Mouse (Mus musculus): ENCODE measurements around the gene Nr6a1. TPM values are rescaled to one million over a fixed set of nuclear protein-coding genes. Genes with fewer than 3 reads are reported as not detected.
A peak's percentile ranks its signal among the peaks of the same experiment; 100 is the strongest.

The Nr6a1 gene
- polyA plus RNA-seq, 1 experiment from 2014 or later: 3.3 TPM

- Histone ChIP-seq H3K9ac (replicated peaks; ENCODE audit: low read depth, low read length) (no peak overlapping the region), H3K4me3 (ENCODE audit: low read depth, low read length) (no peak overlapping the region), H3K27me3 (ENCODE audit: control insufficient read depth, insufficient read depth, low read length) (no peaks in the 10 kb centered on the region), H3K9me3 (ENCODE audit: control insufficient read depth, low read length) (no peaks in the 10 kb centered on the region), H3K4me1 (ENCODE audit: control insufficient read depth, insufficient read depth, low read length) (no peaks in the 10 kb centered on the region), H3K4me2 (ENCODE audit: low read depth, low read length) (no peak overlapping the region), H3K36me3 (ENCODE audit: control insufficient read depth, insufficient read depth, low read length) (no peaks in the 10 kb centered on the region), H3K27ac (ENCODE audit: low read depth, low read length) (no peak overlapping the region)
- ATAC-seq (ENCODE audit: low read depth): peak; percentile 65; the same call in 1 of the 2 replicates
- WGBS: 62% methylated on average over 4 of the region's 4 CpGs
These were observed 63.5 kb downstream of the Nr6a1 start for GRCm38 (mm10) chr2:38864011-38864410.

DNA sequence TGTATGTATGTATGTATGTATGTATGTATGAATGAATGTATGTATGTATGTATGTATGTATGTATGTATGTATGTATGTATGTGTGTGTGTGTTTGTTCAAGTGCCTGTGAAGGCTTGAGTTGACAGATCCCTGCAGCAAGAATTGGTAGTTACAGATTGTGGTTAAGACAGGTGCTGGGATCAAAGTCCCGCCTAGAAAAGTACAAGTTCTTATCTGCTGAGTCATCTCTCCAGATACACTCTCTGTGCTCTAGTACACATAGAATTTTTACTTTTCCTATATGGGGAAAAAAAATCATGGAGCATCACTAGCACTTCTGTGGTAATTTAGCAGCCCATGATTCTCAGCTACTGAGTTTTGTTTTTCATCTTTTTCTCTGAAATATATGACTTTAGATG lies 75.7 kb downstream of the Nr6a1 start:
- H3K9ac ChIP-seq (replicated peaks; ENCODE audit: low read depth, low read length): no peak overlapping the region
- H3K36me3 ChIP-seq (ENCODE audit: control insufficient read depth, insufficient read depth, low read length): 0 out of 2 replicates have a peak, but pooled peaks cover 3% of the 10 kb centered on the region
- no peaks in the 10 kb centered on the region for H3K4me1 ChIP-seq (ENCODE audit: control insufficient read depth, insufficient read depth, low read length)
- 91% methylated on average over 1 of the region's 1 CpGs for WGBS
- ATAC-seq (ENCODE audit: low read depth): no peak
- no peaks in the 10 kb centered on the region for H3K9me3 ChIP-seq (ENCODE audit: control insufficient read depth, low read length)
- H3K4me3 ChIP-seq (ENCODE audit: low read depth, low read length): no peak overlapping the region
- H3K4me2 ChIP-seq (ENCODE audit: low read depth, low read length): no peak overlapping the region
- no peak overlapping the region for H3K27ac ChIP-seq (ENCODE audit: low read depth, low read length)
- no peaks in the 10 kb centered on the region for H3K27me3 ChIP-seq (ENCODE audit: control insufficient read depth, insufficient read depth, low read length)

DNA sequence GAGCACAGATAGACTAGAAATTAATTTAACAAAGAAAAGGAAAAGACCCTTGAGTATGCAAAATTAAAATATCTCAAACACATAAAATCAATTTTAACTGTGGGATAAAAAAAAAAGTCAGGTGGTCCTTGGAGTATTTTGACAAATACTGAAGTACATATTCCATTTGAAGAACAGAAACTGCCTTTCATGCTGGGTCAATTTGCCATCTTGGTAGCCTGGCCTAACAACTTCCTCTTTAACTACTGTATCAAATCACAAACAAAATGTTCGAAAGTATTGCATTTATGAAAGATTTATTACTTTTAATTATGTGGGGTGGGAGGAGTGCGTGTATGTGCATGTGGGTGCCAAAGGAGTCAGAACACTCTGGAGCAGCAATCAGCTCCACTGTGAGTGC lies 81.2 kb downstream of the Nr6a1 start:
- ATAC-seq (ENCODE audit: low read depth): no peak
- no peak overlapping the region for H3K9ac ChIP-seq (replicated peaks; ENCODE audit: low read depth, low read length)
- no peak overlapping the region for H3K4me2 ChIP-seq (ENCODE audit: low read depth, low read length)
- no peak overlapping the region for H3K4me3 ChIP-seq (ENCODE audit: low read depth, low read length)
- 0 out of 2 replicates have a peak, but pooled peaks cover 3% of the 10 kb centered on the region for H3K36me3 ChIP-seq (ENCODE audit: control insufficient read depth, insufficient read depth, low read length)
- H3K4me1 ChIP-seq (ENCODE audit: control insufficient read depth, insufficient read depth, low read length): no peaks in the 10 kb centered on the region
- H3K27me3 ChIP-seq (ENCODE audit: control insufficient read depth, insufficient read depth, low read length): no peaks in the 10 kb centered on the region
- no peak overlapping the region for H3K27ac ChIP-seq (ENCODE audit: low read depth, low read length)
- WGBS: 69% methylated on average over 2 of the region's 2 CpGs
- H3K9me3 ChIP-seq (ENCODE audit: control insufficient read depth, low read length): no peaks in the 10 kb centered on the region

DNA sequence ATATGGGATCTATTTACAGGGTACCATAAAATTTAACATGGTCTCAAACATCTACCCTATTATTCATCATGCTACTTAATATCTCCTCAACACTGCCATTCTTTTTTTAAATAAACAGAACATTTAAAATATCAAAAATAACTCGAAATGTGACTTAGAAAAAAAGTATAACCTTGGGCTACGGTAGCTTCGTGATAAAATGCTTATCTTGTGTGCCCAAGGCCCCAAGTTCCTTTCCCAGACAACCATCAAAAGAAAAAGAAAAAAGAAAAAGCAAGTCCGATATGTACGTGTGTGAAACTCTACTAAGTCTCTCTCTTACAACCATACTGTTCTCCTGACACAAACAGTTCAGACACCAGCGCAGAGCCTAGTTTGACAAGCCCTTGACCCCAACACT lies 92.0 kb downstream of the Nr6a1 start:
- no peak overlapping the region for H3K9ac ChIP-seq (replicated peaks; ENCODE audit: low read depth, low read length)
- H3K4me2 ChIP-seq (ENCODE audit: low read depth, low read length): no peak overlapping the region
- H3K27ac ChIP-seq (ENCODE audit: low read depth, low read length): no peak overlapping the region
- no peaks in the 10 kb centered on the region for H3K36me3 ChIP-seq (ENCODE audit: control insufficient read depth, insufficient read depth, low read length)
- ATAC-seq (ENCODE audit: low read depth): no peak
- no peak overlapping the region for H3K4me3 ChIP-seq (ENCODE audit: low read depth, low read length)
- H3K27me3 ChIP-seq (ENCODE audit: control insufficient read depth, insufficient read depth, low read length): no peaks in the 10 kb centered on the region
- no peaks in the 10 kb centered on the region for H3K4me1 ChIP-seq (ENCODE audit: control insufficient read depth, insufficient read depth, low read length)
- H3K9me3 ChIP-seq (ENCODE audit: control insufficient read depth, low read length): no peaks in the 10 kb centered on the region
- WGBS: 94% methylated on average over 6 of the region's 6 CpGs

DNA sequence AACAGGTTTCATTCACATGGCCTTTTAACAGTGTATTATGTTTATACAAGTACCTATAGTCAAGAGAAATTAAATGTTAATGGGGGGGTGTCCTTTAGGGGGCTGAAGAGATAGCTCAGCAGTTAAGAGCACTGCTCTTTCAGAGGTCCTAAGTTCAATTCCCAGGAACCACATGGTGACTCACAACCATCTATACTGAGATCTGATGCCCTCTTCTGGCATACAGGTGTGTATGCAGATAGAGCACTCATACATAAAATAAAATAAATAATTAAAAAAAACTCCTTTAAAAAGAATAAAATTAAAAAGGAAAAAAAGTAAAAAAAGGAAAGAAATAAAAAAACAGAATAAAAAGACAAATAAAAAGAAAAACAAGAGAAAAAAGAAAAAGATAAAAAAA lies 95.5 kb downstream of the Nr6a1 start:
- Histone ChIP-seq H3K9me3 (ENCODE audit: control insufficient read depth, low read length) (no peaks in the 10 kb centered on the region), H3K9ac (replicated peaks; ENCODE audit: low read depth, low read length) (no peak overlapping the region), H3K36me3 (ENCODE audit: control insufficient read depth, insufficient read depth, low read length) (no peaks in the 10 kb centered on the region), H3K27ac (ENCODE audit: low read depth, low read length) (no peak overlapping the region), H3K4me2 (ENCODE audit: low read depth, low read length) (no peak overlapping the region), H3K27me3 (ENCODE audit: control insufficient read depth, insufficient read depth, low read length) (no peaks in the 10 kb centered on the region), H3K4me1 (ENCODE audit: control insufficient read depth, insufficient read depth, low read length) (no peaks in the 10 kb centered on the region), H3K4me3 (ENCODE audit: low read depth, low read length) (no peak overlapping the region)
- ATAC-seq (ENCODE audit: low read depth): no peak

DNA sequence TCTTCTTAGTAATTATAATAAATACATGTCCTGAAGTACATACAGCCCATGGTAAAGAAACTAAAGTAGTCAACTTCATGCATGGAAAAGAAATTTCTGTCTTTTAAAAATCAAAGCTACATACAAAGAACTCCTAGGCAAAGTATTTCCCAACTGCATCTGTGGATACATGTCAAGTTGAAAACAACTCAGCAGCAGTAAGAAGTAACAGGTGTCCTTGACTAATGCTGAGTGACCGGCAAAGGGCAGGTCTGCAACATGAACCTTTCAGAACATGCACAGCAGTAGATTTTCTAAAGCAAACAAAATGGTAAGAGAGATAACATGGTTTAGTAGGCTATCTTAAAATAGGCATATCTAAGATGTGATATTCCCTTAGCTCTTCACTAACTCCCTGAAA lies 98.0 kb downstream of the Nr6a1 start:
- Histone ChIP-seq H3K9ac (replicated peaks; ENCODE audit: low read depth, low read length) (no peak overlapping the region), H3K36me3 (ENCODE audit: control insufficient read depth, insufficient read depth, low read length) (no peaks in the 10 kb centered on the region), H3K4me1 (ENCODE audit: control insufficient read depth, insufficient read depth, low read length) (peaks cover 7% of the 10 kb centered on the region), H3K4me2 (ENCODE audit: low read depth, low read length) (no peak overlapping the region), H3K4me3 (ENCODE audit: low read depth, low read length) (no peak overlapping the region), H3K27me3 (ENCODE audit: control insufficient read depth, insufficient read depth, low read length) (no peaks in the 10 kb centered on the region), H3K9me3 (ENCODE audit: control insufficient read depth, low read length) (no peaks in the 10 kb centered on the region), H3K27ac (ENCODE audit: low read depth, low read length) (no peak overlapping the region)
- no peak for ATAC-seq (ENCODE audit: low read depth)
- 82% methylated on average over 1 of the region's 1 CpGs for WGBS

DNA sequence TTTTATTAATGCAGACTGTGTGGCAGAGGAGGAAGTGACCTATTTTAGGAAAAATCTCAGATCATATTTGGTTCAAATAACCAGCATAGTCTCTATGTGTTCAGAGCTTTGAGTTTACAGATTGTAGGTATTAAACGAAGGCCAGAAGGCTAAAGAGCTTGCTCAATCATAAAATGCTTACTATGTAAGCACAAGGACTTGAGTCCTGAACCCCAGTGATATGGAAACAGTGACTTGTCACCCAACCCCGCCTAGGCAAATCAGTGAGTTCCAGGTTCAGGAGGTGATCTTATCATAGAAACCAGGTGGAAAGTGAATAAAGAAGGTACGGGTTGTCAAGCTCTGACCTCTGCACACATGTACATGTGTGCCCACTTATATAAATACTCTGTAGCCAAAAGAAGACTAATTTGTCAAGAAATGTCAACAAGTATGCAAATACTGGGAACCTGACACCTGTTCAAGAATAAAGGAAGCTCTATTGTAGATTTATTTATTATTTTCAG lies 99.6 kb downstream of the Nr6a1 start:
- no peak overlapping the region for H3K4me3 ChIP-seq (ENCODE audit: low read depth, low read length)
- no peak overlapping the region for H3K9ac ChIP-seq (replicated peaks; ENCODE audit: low read depth, low read length)
- H3K4me2 ChIP-seq (ENCODE audit: low read depth, low read length): no peak overlapping the region
- H3K4me1 ChIP-seq (ENCODE audit: control insufficient read depth, insufficient read depth, low read length): peaks cover 9% of the 10 kb centered on the region
- 85% methylated on average over 3 of the region's 3 CpGs for WGBS
- H3K36me3 ChIP-seq (ENCODE audit: control insufficient read depth, insufficient read depth, low read length): no peaks in the 10 kb centered on the region
- no peak overlapping the region for H3K27ac ChIP-seq (ENCODE audit: low read depth, low read length)
- no peaks in the 10 kb centered on the region for H3K27me3 ChIP-seq (ENCODE audit: control insufficient read depth, insufficient read depth, low read length)
- ATAC-seq (ENCODE audit: low read depth): no peak
- no peaks in the 10 kb centered on the region for H3K9me3 ChIP-seq (ENCODE audit: control insufficient read depth, low read length)

DNA sequence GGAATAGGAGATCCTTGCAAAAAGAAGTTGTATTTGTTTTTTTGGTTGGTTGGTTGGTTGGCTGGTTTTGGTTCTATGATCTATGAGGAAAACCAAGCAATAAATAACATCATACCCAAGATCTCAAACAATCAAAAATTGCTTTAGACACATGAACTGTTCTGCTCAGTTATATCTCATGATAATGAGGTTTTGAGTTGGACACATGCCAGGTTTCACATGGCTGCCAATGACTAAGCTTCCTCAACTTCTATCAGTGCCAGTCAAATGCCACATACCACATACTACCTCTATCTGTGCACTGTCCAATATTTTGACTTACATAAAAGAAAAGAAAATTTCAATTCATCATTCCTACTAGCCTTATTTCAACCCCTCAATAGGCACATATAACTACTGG lies 101.3 kb downstream of the Nr6a1 start:
- no peak overlapping the region for H3K4me3 ChIP-seq (ENCODE audit: low read depth, low read length)
- ATAC-seq (ENCODE audit: low read depth): no peak
- H3K9ac ChIP-seq (replicated peaks; ENCODE audit: low read depth, low read length): no peak overlapping the region
- no peaks in the 10 kb centered on the region for H3K27me3 ChIP-seq (ENCODE audit: control insufficient read depth, insufficient read depth, low read length)
- peaks cover 13% of the 10 kb centered on the region for H3K4me1 ChIP-seq (ENCODE audit: control insufficient read depth, insufficient read depth, low read length)
- H3K4me2 ChIP-seq (ENCODE audit: low read depth, low read length): peak overlapping the region; percentile 8; the same call in 1 of the 2 replicates
- H3K9me3 ChIP-seq (ENCODE audit: control insufficient read depth, low read length): no peaks in the 10 kb centered on the region
- H3K36me3 ChIP-seq (ENCODE audit: control insufficient read depth, insufficient read depth, low read length): no peaks in the 10 kb centered on the region
- H3K27ac ChIP-seq (ENCODE audit: low read depth, low read length): no peak overlapping the region

- Histone ChIP-seq H3K9me3 (ENCODE audit: control insufficient read depth, low read length) (no peaks in the 10 kb centered on the region), H3K4me3 (ENCODE audit: low read depth, low read length) (peak overlapping the region; percentile 59), H3K4me2 (ENCODE audit: low read depth, low read length) (peak overlapping the region; percentile 80), H3K27ac (ENCODE audit: low read depth, low read length) (peak overlapping the region; percentile 87), H3K36me3 (ENCODE audit: control insufficient read depth, insufficient read depth, low read length) (no peaks in the 10 kb centered on the region), H3K9ac (replicated peaks; ENCODE audit: low read depth, low read length) (peak overlapping the region; percentile 56), H3K27me3 (ENCODE audit: control insufficient read depth, insufficient read depth, low read length) (no peaks in the 10 kb centered on the region), H3K4me1 (ENCODE audit: control insufficient read depth, insufficient read depth, low read length) (peaks cover 13% of the 10 kb centered on the region)
- WGBS: 2% methylated on average over 15 of the region's 15 CpGs
- peak; percentile 41; the same call in 1 of the 2 replicates for ATAC-seq (ENCODE audit: low read depth)
These were observed 102.4 kb downstream of the Nr6a1 start for GRCm38 (mm10) chr2:38824791-38825768.
